Mouse (Mus musculus): ENCODE data around the gene Grin2b. TPM values are rescaled to one million over a fixed set of nuclear protein-coding genes. Genes with fewer than 3 reads are reported as not detected.

Grin2b gene
- polyA plus RNA-seq, 1 experiment from 2014 or later = 22.3 TPM

GRCm38 (mm10) chr6:135882611-135883010 lies 290.7 kb downstream of the Grin2b start:
- no peaks in the 10 kb centered on the region for H3K27me3 ChIP-seq (replicated peaks; ENCODE audit: control insufficient read depth, insufficient read depth, low read length)
- ATAC-seq (no peak), DNase-seq (ENCODE audit: low spot score) (no peak)
- H3K9ac ChIP-seq (ENCODE audit: low read length) = no peak overlapping the region
- no peaks in the 10 kb centered on the region for H3K4me1 ChIP-seq (ENCODE audit: control insufficient read depth, insufficient read depth, low read length)
- H3K27ac ChIP-seq (ENCODE audit: low read depth, low read length) = no peak overlapping the region
- no peak overlapping the region for H3K4me2 ChIP-seq (ENCODE audit: low read length)
- WGBS = 83% methylated on average over 5 of the region's 5 CpGs
- H3K9me3 ChIP-seq (replicated peaks; ENCODE audit: control insufficient read depth, low read length) = no peaks in the 10 kb centered on the region
- no peaks in the 10 kb centered on the region for H3K36me3 ChIP-seq (ENCODE audit: control insufficient read depth, insufficient read depth, low read length)
- H3K4me3 ChIP-seq (ENCODE audit: low read depth, low read length) = no peak overlapping the region

GRCm38 (mm10) chr6:135876163-135876726 lies 297.1 kb downstream of the Grin2b start:
- no peak for DNase-seq (ENCODE audit: low spot score)
- Histone ChIP-seq H3K4me2 (ENCODE audit: low read length) (no peak overlapping the region), H3K27me3 (replicated peaks; ENCODE audit: control insufficient read depth, insufficient read depth, low read length) (no peaks in the 10 kb centered on the region), H3K27ac (ENCODE audit: low read depth, low read length) (no peak overlapping the region), H3K36me3 (ENCODE audit: control insufficient read depth, insufficient read depth, low read length) (no peaks in the 10 kb centered on the region), H3K4me1 (ENCODE audit: control insufficient read depth, insufficient read depth, low read length) (no peaks in the 10 kb centered on the region), H3K9me3 (replicated peaks; ENCODE audit: control insufficient read depth, low read length) (no peaks in the 10 kb centered on the region), H3K9ac (ENCODE audit: low read length) (no peak overlapping the region), H3K4me3 (ENCODE audit: low read depth, low read length) (no peak overlapping the region)
- WGBS = 60% methylated on average over 8 of the region's 8 CpGs
- no peak for ATAC-seq

GRCm38 (mm10) chr6:135874626-135875025 lies 298.7 kb downstream of the Grin2b start:
- Histone ChIP-seq H3K36me3 (ENCODE audit: control insufficient read depth, insufficient read depth, low read length) (no peaks in the 10 kb centered on the region), H3K4me3 (ENCODE audit: low read depth, low read length) (no peak overlapping the region), H3K27me3 (replicated peaks; ENCODE audit: control insufficient read depth, insufficient read depth, low read length) (no peaks in the 10 kb centered on the region), H3K9ac (ENCODE audit: low read length) (no peak overlapping the region), H3K27ac (ENCODE audit: low read depth, low read length) (no peak overlapping the region), H3K4me2 (ENCODE audit: low read length) (no peak overlapping the region), H3K4me1 (ENCODE audit: control insufficient read depth, insufficient read depth, low read length) (no peaks in the 10 kb centered on the region), H3K9me3 (replicated peaks; ENCODE audit: control insufficient read depth, low read length) (no peaks in the 10 kb centered on the region)
- DNase-seq (ENCODE audit: low spot score) = no peak
- no peak for ATAC-seq

- H3K9ac ChIP-seq (ENCODE audit: low read length) = no peak overlapping the region
- H3K36me3 ChIP-seq (ENCODE audit: control insufficient read depth, insufficient read depth, low read length) = no peaks in the 10 kb centered on the region
- DNase-seq (ENCODE audit: low spot score) (peak; percentile 12), ATAC-seq (no peak)
- no peaks in the 10 kb centered on the region for H3K27me3 ChIP-seq (replicated peaks; ENCODE audit: control insufficient read depth, insufficient read depth, low read length)
- H3K4me3 ChIP-seq (ENCODE audit: low read depth, low read length) = no peak overlapping the region
- no peak overlapping the region for H3K4me2 ChIP-seq (ENCODE audit: low read length)
- WGBS = 78% methylated on average over 7 of the region's 7 CpGs
- no peak overlapping the region for H3K27ac ChIP-seq (ENCODE audit: low read depth, low read length)
- no peaks in the 10 kb centered on the region for H3K9me3 ChIP-seq (replicated peaks; ENCODE audit: control insufficient read depth, low read length)
- 0 out of 2 replicates have a peak, but pooled peaks cover 3% of the 10 kb centered on the region for H3K4me1 ChIP-seq (ENCODE audit: control insufficient read depth, insufficient read depth, low read length)
Measured at GRCm38 (mm10) chr6:135865832-135866231, 307.5 kb downstream of the Grin2b start.

GRCm38 (mm10) chr6:135863965-135864364 lies 309.3 kb downstream of the Grin2b start:
- ATAC-seq (no peak; the same call in 1 of the 2 replicates), DNase-seq (ENCODE audit: low spot score) (peak; percentile 59)
- Histone ChIP-seq H3K9me3 (replicated peaks; ENCODE audit: control insufficient read depth, low read length) (no peaks in the 10 kb centered on the region), H3K9ac (ENCODE audit: low read length) (no peak overlapping the region), H3K27ac (ENCODE audit: low read depth, low read length) (0 out of 2 replicates have a peak overlapping the region, but pooled peaks have one; percentile 18), H3K36me3 (ENCODE audit: control insufficient read depth, insufficient read depth, low read length) (no peaks in the 10 kb centered on the region), H3K4me3 (ENCODE audit: low read depth, low read length) (no peak overlapping the region), H3K4me2 (ENCODE audit: low read length) (no peak overlapping the region), H3K27me3 (replicated peaks; ENCODE audit: control insufficient read depth, insufficient read depth, low read length) (no peaks in the 10 kb centered on the region), H3K4me1 (ENCODE audit: control insufficient read depth, insufficient read depth, low read length) (peaks cover 14% of the 10 kb centered on the region; the same call in 1 of the 2 replicates)
- 63% methylated on average over 5 of the region's 5 CpGs for WGBS

- H3K9me3 ChIP-seq (replicated peaks; ENCODE audit: control insufficient read depth, low read length) = no peaks in the 10 kb centered on the region
- H3K36me3 ChIP-seq (ENCODE audit: control insufficient read depth, insufficient read depth, low read length) = no peaks in the 10 kb centered on the region
- no peak overlapping the region for H3K9ac ChIP-seq (ENCODE audit: low read length)
- ATAC-seq = peak; percentile 79; the same call in 1 of the 2 replicates
- no peak overlapping the region for H3K4me3 ChIP-seq (ENCODE audit: low read depth, low read length)
- peaks cover 15% of the 10 kb centered on the region for H3K4me1 ChIP-seq (ENCODE audit: control insufficient read depth, insufficient read depth, low read length)
- H3K27ac ChIP-seq (ENCODE audit: low read depth, low read length) = 0 out of 2 replicates have a peak overlapping the region, but pooled peaks have one; percentile 33
- no peaks in the 10 kb centered on the region for H3K27me3 ChIP-seq (replicated peaks; ENCODE audit: control insufficient read depth, insufficient read depth, low read length)
- peak; percentile 73 for DNase-seq (ENCODE audit: low spot score)
- no peak overlapping the region for H3K4me2 ChIP-seq (ENCODE audit: low read length)
- WGBS = 46% methylated on average over 8 of the region's 8 CpGs
Measured at GRCm38 (mm10) chr6:135859502-135859901, 313.8 kb downstream of the Grin2b start.

- Histone ChIP-seq H3K4me3 (ENCODE audit: low read depth, low read length) (no peak overlapping the region), H3K9ac (ENCODE audit: low read length) (no peak overlapping the region), H3K9me3 (replicated peaks; ENCODE audit: control insufficient read depth, low read length) (no peaks in the 10 kb centered on the region), H3K27ac (ENCODE audit: low read depth, low read length) (no peak overlapping the region; the same call in 1 of the 2 replicates), H3K4me1 (ENCODE audit: control insufficient read depth, insufficient read depth, low read length) (peaks cover 7% of the 10 kb centered on the region), H3K27me3 (replicated peaks; ENCODE audit: control insufficient read depth, insufficient read depth, low read length) (no peaks in the 10 kb centered on the region), H3K4me2 (ENCODE audit: low read length) (no peak overlapping the region), H3K36me3 (ENCODE audit: control insufficient read depth, insufficient read depth, low read length) (no peaks in the 10 kb centered on the region)
- WGBS = 60% methylated on average over 8 of the region's 8 CpGs
- DNase-seq (ENCODE audit: low spot score) (peak; percentile 68), ATAC-seq (peak; percentile 81)
Measured at GRCm38 (mm10) chr6:135854173-135854591, 319.1 kb downstream of the Grin2b start.

GRCm38 (mm10) chr6:135843755-135844154 lies 329.6 kb downstream of the Grin2b start:
- 56% methylated on average over 3 of the region's 3 CpGs for WGBS
- ATAC-seq = no peak
- DNase-seq (ENCODE audit: low spot score) = no peak
- Histone ChIP-seq H3K27me3 (replicated peaks; ENCODE audit: control insufficient read depth, insufficient read depth, low read length) (no peaks in the 10 kb centered on the region), H3K4me1 (ENCODE audit: control insufficient read depth, insufficient read depth, low read length) (no peaks in the 10 kb centered on the region), H3K9me3 (replicated peaks; ENCODE audit: control insufficient read depth, low read length) (no peaks in the 10 kb centered on the region), H3K4me3 (ENCODE audit: low read depth, low read length) (no peak overlapping the region), H3K4me2 (ENCODE audit: low read length) (no peak overlapping the region), H3K27ac (ENCODE audit: low read depth, low read length) (no peak overlapping the region), H3K36me3 (ENCODE audit: control insufficient read depth, insufficient read depth, low read length) (no peaks in the 10 kb centered on the region), H3K9ac (ENCODE audit: low read length) (no peak overlapping the region)

- Histone ChIP-seq H3K9me3 (replicated peaks; ENCODE audit: control insufficient read depth, low read length) (no peaks in the 10 kb centered on the region), H3K9ac (ENCODE audit: low read length) (no peak overlapping the region), H3K4me2 (ENCODE audit: low read length) (no peak overlapping the region), H3K36me3 (ENCODE audit: control insufficient read depth, insufficient read depth, low read length) (no peaks in the 10 kb centered on the region), H3K27me3 (replicated peaks; ENCODE audit: control insufficient read depth, insufficient read depth, low read length) (no peaks in the 10 kb centered on the region), H3K27ac (ENCODE audit: low read depth, low read length) (no peak overlapping the region), H3K4me1 (ENCODE audit: control insufficient read depth, insufficient read depth, low read length) (no peaks in the 10 kb centered on the region), H3K4me3 (ENCODE audit: low read depth, low read length) (no peak overlapping the region)
- no peak for DNase-seq (ENCODE audit: low spot score)
- 86% methylated on average over 4 of the region's 4 CpGs for WGBS
- no peak for ATAC-seq
Measured at GRCm38 (mm10) chr6:135836353-135836752, 337.0 kb downstream of the Grin2b start.

Data from forebrain, embryonic 14.5 days (tissue).